Mouse (Mus musculus): Measurements from ENCODE around the gene Hadh. TPM values are rescaled to one million over a fixed set of nuclear protein-coding genes. Genes with fewer than 3 reads are reported as not detected.
A peak's percentile ranks its signal among the peaks of the same experiment; 100 is the strongest.

The Hadh gene
- 10 to 100 TPM; 27.1 to 30.9 TPM for total RNA-seq (2021)
- long read RNA-seq, experiment 1, transcript Hadh-201 (8 exons, 1,789 nt): major isoform, 42 of 45 reads
- long read RNA-seq, experiment 1, partial matches to known transcripts: 2 of 45 reads
- long read RNA-seq, experiment 1, other reads (novel, unspliced or antisense): 1 of 45 reads
- long read RNA-seq, experiment 2, transcript Hadh-201 (8 exons, 1,789 nt): major isoform, 45 of 46 reads
- long read RNA-seq, experiment 2, partial matches to known transcripts: 0 of 46 reads
- long read RNA-seq, experiment 2, other reads (novel, unspliced or antisense): 1 of 46 reads

GRCm38 (mm10) chr3:131271559-131272373 is at the start of gene Hadh:
TSS of gene Hadh (minus strand) at chr3:131272101.
- peak; percentile 80 to 81 for DNase-seq (ENCODE audit: low spot score in 2 of 2)

- DNase-seq (ENCODE audit: low spot score in 2 of 2): peak; percentile 78 to 82
Observed at GRCm38 (mm10) chr3:131320184-131320583, 48.3 kb upstream of the Hadh start.

GRCm38 (mm10) chr3:131318211-131318610 is 46.3 kb upstream of the Hadh start:
- no peak for DNase-seq (ENCODE audit: low spot score in 2 of 2)

- no peak for DNase-seq (ENCODE audit: low spot score in 2 of 2)
Observed at GRCm38 (mm10) chr3:131317126-131317525, 45.2 kb upstream of the Hadh start.

GRCm38 (mm10) chr3:131315957-131316510 is 44.1 kb upstream of the Hadh start:
- no peak for DNase-seq (ENCODE audit: low spot score in 2 of 2)

- DNase-seq (ENCODE audit: low spot score in 2 of 2): no peak
Observed at GRCm38 (mm10) chr3:131312340-131312739, 40.4 kb upstream of the Hadh start.

GRCm38 (mm10) chr3:131310572-131310971 is 38.7 kb upstream of the Hadh start:
- DNase-seq (ENCODE audit: low spot score in 2 of 2): no peak

- DNase-seq (ENCODE audit: low spot score in 2 of 2): no peak
Observed at GRCm38 (mm10) chr3:131307811-131308210, 35.9 kb upstream of the Hadh start.

- no peak for DNase-seq (ENCODE audit: low spot score in 2 of 2)
Observed at GRCm38 (mm10) chr3:131306255-131306654, 34.4 kb upstream of the Hadh start.

GRCm38 (mm10) chr3:131303320-131303714 is 31.4 kb upstream of the Hadh start:
- DNase-seq (ENCODE audit: low spot score in 2 of 2): no peak

- peak; percentile 88 to 92 for DNase-seq (ENCODE audit: low spot score in 2 of 2)
Observed at GRCm38 (mm10) chr3:131302452-131303319, 30.8 kb upstream of the Hadh start, which contains the start of gene Cyp2u1. TSS of gene Cyp2u1 (minus strand) at chr3:131303227.

- peak in 1 of 2 experiments; percentile 42 for DNase-seq (ENCODE audit: low spot score in 2 of 2)
Observed at GRCm38 (mm10) chr3:131299908-131300307, 28.0 kb upstream of the Hadh start.

- DNase-seq (ENCODE audit: low spot score in 2 of 2): no peak
Observed at GRCm38 (mm10) chr3:131299078-131299477, 27.2 kb upstream of the Hadh start.

- DNase-seq (ENCODE audit: low spot score in 2 of 2): no peak
Observed at GRCm38 (mm10) chr3:131296893-131297292, 25.0 kb upstream of the Hadh start.

- no peak for DNase-seq (ENCODE audit: low spot score in 2 of 2)
Observed at GRCm38 (mm10) chr3:131295513-131296200, 23.8 kb upstream of the Hadh start.

GRCm38 (mm10) chr3:131294503-131294902 is 22.6 kb upstream of the Hadh start:
- DNase-seq (ENCODE audit: low spot score in 2 of 2): no peak

- no peak for DNase-seq (ENCODE audit: low spot score in 2 of 2)
Observed at GRCm38 (mm10) chr3:131292959-131293358, 21.1 kb upstream of the Hadh start.

GRCm38 (mm10) chr3:131292349-131292748 is 20.4 kb upstream of the Hadh start:
- no peak for DNase-seq (ENCODE audit: low spot score in 2 of 2)

GRCm38 (mm10) chr3:131291890-131292289 is 20.0 kb upstream of the Hadh start:
- no peak for DNase-seq (ENCODE audit: low spot score in 2 of 2)

- no peak for DNase-seq (ENCODE audit: low spot score in 2 of 2)
Observed at GRCm38 (mm10) chr3:131274151-131274550, 2.2 kb upstream of the Hadh start.
